Mouse (Mus musculus) layer of hippocampus, adult 9-11 months (tissue): ENCODE measurements at regions not wholly inside any gene's neighbourhood (a gene's known extent, or its start where the extent isn't known, plus 50 kb on each side); places are given as distances from the start of the nearest gene placed in this dataset.
A peak's percentile ranks its signal among the peaks of the same experiment; 100 is the strongest.

Experiments used
- DNase-seq: peaks from one replicate; pipeline ENCODE4 v3.0.0; 2022

GRCm38 (mm10) chr13:30600194-30600593 lies 55.0 kb upstream of the Uqcrfs1 start:
- DNase-seq: no peak

GRCm38 (mm10) chr13:30600625-30601407 lies 55.7 kb upstream of the Uqcrfs1 start:
- DNase-seq: no peak

DNA sequence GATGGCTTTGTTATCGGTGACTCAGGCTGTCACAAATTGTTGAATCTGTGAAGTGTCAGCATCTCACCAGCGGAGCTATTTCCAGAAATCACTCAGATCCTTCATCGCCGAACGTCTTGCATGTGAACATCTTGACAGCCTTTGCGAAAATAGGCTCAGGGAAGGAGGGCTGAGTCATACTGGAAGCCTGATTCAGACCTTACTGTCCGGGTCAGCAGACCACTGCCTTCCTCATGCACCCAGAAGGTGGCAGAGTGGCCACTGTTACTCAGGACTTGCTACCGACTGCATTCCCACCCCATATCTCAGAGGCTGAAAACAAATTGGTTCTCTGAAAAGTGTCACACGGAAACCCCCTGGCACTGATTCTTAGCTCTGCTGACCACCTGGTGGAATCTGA lies 55.9 kb upstream of the Dusp22 start:
- peak; percentile 20 for DNase-seq

GRCm38 (mm10) chr13:30607343-30607742 lies 52.5 kb upstream of the Dusp22 start:
- DNase-seq: no peak

DNA sequence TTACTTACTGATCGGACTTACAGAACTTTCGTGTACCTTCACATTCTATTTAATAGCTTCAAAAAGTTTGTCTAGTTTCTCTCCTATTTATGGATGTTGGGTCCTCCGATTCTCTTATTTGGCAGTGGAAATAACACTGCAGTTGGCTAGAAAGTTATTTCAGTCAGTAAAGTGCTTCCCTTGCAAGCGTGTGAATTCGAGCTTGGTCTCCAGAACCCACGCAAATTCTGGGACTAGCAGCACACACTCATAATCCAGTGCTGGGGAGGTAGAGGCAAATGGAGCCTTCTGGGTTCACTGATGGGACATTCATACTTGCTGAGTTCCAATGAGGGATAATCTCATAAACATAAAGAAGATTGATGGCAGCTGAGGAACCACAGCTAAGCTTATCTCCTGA lies 51.9 kb upstream of the Dusp22 start:
- DNase-seq: peak; percentile 76

GRCm38 (mm10) chr13:30609784-30610183 lies 50.0 kb upstream of the Dusp22 start:
- DNase-seq: no peak
